Mouse (Mus musculus) cerebellum, adult 11-12 months (tissue): ENCODE data around the gene Hadh.

ENCODE experiments used
- DNase-seq: peaks from one replicate; pipeline ENCODE4 v3.0.0; 2022

Hadh gene

DNA sequence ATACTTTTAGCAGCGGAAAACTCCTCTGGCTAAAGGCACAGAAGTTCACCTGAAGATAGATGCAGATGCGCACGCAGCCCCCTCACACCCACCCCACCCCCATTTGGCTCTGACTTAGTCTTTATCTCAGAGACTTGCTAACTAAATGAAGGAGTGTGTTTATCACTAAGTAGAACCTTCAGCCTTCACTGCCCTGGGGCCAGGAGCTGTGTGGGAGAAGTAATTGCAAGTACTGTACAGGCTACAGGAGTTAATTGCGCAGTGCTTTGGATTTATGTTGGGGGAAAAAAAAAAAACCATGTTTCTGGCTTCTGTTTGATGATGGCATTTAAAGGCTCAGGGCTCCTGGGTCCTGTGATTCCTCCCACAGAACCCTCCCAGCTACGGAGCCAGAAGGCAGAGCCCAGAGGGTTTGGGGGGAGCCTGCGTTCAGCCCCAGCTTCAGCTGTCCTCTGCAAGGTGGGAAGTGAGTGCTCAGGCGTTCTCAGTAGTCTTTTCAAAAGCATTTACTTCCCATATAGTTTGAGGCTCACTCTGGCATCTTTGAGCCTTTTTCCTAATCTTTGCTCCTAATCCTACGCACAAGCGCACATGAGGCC, 57.7 kb downstream of the Hadh start:
- DNase-seq, result no peak

DNA sequence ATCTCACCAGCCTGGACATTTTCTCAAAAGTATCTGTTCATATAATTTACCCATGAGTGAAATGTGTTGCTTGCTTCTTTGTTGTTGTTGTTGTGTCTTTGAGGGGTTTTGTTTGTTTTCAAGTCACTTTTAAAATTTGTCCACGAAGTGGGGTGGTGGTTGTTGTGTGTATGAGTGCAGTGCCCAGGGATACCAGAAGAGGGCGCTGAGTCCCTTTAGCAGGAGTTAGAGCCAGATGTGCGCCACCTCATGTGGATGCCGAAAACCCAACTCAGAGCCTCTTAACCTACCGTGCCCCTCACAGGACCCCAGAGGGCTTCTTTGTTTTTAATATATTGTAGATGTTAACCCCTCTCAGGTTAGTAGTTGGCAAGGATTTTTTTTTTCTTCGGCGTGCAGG, 59.7 kb downstream of the Hadh start:
- DNase-seq, result no peak

DNA sequence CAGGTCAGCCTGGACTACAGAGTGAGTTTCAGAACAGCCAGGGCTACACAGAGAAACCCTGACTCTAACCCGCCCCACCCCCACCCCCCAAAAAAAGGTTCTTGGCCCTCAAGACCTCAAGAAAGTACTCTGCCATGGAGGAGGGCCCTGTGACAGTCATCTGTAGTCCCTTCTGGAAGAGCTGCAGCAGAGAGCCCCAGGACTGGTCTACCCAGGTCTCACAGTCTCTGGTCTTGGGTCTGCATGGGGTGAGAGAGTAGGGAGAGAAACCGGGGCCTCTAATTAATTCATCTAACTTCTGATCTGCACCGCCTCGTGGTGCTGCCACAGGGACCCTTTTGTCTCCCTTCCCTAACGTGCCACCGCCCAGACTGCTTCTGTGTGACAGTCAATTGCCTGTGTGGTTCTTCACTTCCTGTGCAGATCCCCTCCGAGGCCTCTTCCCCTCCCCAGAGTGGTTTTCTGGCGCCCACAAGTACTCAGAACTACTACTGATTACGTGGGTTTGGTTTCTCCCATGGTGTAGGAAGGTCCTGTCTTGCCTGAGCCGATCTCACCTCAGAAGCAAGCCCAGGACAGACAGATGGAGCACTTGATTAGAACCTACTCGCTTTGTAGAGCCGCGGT, 63.5 kb downstream of the Hadh start:
- no peak for DNase-seq

DNA sequence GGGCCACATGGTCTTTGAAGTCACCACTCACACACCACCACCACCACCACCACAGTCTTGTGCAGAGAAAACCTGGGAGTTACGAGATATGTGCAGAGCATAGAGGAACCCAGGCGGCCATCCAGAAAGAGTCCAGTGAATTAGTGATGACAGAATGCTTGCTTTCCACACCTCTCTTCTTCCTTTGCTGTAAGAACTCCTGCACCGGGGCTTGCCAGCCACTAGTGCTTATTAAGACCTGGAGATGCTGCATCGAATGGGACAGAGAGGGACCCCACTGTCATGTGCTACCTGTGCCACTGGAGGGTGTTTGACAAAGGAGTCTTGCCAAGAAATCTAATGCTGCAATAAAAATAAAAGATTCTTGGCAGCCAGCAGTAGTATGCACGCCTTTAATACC, 64.1 kb downstream of the Hadh start:
- DNase-seq, result no peak

DNA sequence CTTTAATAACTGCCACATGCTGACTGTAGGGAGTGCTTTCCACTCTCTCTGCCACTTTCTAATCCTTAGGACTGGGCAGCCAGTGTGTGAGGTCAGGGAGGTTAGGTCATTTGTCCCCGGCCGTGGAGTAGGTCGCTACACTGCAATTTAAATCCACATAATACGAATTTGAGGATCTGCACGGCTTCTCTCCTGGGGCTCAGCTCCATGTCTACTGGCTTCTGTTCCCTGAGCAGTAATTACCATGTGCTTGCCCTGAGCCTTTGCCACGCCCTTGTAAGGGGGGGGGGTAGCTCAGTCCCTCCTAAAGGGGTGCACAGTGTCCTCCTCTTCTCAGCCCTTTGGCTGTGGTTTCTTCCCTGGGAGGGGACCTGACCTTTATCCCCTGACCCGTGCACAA, 69.6 kb downstream of the Hadh start:
- DNase-seq, result no peak

DNA sequence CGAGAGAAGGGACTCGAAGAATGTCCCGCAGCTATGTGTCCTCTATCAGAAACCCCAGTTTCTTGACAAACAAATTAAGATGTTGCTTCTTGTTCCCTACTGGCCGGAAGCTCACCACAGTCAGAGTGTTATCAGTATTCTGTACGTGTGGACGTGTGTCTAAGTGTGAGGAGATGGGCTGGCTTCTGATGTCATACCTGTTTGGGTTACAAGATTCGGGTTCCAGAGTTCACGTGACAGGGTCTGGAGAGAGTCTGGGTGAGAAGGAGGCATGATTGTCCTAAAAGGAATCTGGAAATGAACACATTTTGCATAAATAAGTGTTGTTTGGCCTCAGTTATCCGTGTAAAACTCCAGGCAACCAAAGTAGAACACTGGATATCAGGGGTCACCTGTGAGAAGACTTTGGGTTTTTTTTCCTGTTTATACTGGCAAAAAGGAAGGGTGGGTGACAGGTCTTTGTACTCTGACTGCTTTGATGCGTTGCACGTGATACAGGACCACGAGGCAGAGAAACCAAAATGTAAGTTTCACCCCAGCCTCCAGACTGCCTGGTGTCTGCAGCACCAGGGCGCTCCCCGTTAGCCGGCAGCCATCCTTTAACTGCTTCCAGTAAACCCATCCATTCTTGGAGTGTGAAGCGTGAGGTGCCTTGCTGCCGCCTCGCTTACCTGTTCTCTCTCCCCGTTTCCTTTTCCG, 72.2 kb downstream of the Hadh start:
- DNase-seq, result no peak

DNA sequence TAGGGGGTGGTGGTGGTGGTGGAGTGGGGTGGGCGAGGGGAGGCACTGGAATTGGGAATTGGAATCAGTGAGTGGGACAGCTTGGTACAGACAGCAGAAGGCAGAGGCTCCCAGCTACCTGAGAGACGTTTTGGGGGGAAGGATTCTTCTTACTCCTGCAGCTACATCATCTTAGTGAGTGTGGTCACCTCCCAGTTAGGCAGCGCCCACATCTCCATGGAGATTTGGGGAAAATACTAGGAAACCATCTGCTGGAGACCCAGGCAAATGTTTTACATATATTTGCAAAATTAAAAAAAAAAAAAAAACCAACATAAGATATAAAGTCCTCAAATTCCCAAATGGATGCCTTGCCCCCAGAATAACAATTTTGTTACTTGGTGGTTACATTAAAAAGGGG, 72.9 kb downstream of the Hadh start:
- no peak for DNase-seq

DNA sequence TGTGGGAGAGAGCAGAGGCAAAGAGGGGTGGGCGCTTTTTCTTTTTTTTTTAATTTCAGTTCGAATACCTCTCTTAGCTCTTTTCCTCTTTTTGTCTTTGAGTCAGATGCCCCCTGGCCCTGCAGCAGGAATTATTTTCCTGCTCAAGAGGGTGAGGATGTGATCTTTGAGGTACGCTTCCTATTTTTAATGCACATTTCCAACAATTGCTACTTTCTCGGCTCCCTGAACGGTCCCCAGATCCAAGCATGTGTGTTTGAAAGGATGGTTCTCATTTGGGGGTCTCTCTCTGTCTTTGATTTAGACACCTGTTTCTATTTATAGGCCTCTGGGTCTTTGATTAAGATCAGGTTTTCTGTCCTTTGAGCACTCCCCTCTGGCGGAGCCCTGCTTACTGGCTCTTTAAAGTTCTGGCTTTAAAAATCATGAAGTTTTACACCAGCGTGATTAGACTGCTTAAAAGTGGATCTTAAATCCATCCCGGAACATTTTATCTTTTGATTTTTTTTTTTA, 75.3 kb downstream of the Hadh start:
- DNase-seq, result no peak

DNA sequence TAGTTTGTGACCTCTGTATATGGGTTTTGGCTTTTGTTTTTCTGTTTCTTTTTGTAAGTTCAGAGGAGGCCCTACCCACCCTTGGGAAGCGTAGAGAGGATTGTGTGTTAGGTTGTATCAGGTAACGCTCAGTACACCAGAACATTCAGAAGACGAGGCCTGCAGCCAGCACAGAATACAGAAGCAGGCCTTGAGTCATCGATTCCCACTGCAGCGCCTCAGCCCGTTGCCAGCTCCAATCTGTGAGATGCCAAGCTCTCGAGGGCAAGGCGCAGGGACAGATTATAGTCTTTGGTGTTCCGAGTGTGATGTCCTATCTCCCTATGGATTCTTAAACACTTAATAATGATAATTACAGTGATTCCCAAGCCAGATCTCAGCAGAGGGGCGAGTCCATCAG, 75.9 kb downstream of the Hadh start:
- no peak for DNase-seq

DNA sequence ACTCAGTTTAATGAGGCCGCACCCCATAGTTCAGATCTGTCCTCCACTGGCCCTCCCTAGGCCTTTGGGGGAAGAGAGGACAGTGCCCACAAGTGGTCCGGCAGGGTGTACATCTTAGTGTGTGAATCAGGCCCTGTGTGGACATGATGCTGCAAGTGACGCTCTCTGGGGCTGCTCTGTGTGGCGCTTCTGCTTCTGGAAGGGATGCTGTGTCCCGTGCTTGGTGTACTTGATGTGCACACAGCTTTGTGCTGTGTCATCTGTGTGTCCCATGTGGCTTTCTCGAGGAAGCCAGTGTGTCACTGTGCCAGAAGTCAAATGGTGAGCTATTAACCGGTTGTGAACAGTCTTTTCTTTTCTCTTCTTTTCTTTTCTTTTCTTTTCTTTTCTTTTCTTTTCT, 80.4 kb downstream of the Hadh start:
- no peak for DNase-seq

DNA sequence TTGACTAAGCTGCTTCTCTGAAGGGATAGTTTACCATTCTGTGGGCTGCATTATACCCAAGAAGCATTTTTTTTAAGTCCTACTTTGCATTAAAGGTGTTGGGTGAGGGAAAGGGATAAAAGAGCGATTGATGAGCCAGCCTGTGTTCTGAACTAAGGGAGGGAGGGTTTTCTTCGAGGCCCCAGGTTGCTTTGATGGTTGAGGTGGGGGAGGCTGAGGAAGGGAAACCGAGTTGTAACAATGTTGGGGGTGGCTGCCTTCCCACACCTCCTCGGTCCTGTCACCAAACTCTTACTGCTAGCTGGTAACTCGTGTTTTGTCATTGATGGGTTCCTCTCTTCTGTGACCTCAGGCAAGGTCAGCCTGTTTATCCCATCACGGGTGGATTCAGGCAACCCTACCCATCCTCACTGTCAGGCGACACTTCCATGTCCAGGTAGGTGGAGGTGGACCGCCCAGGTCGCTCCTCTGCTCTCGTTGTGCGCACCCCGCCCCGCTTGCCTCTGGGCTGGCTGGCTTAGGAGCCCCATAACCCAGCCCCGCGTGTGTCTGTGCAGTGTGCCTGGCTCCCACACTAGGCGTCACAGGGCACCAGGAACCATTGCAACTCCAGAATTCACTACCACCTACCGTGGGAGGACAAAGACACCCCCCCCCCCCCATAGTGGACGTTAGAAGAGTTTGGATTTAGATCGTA, 81.1 kb downstream of the Hadh start:
- DNase-seq, result no peak

DNA sequence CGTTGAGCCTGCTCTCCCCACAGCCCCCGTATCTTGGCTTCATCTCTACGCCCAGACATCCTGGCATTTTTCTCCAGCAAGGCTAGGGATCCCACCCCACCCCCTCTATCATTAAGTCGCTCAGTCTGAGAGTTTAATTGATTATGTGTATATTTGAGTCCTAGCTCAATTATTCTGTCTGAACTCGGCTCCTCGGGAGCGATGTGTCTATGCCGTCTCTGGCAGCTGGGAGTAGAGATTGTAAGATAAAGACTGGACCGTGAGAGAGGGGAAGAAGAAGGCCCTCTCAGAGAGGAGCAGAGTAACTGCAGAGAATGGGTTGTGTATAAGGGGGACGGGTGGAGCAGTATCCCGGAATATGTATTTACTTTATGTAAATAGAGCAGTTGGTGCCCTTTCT, 81.7 kb downstream of the Hadh start:
- DNase-seq, result no peak

DNA sequence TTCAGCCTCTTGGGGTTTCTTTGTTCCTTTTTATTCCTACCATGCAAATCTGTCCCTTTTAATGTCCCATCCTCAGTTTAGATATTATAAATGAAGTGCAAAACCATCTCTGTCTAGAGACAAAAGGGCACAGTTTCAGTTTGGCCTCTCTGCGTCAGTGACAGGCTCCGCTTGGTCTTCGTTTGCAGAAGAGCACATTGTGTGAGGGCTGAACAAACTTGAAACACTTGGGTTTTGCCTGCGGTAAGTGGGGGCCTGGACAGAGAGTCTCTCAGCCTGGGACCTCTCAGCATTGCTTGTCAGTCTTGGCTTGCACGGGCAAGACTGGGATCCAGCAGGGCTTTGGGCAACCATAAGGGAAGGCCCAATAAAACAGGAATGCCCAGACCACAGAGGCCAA, 85.7 kb downstream of the Hadh start:
- DNase-seq, result no peak
